Mouse (Mus musculus): ENCODE results near the gene Rexo4. TPM values are rescaled to one million over a fixed set of nuclear protein-coding genes. Genes with fewer than 3 reads are reported as not detected.

Gene Rexo4
- 6.8 and 7.4 TPM in 2 replicates for polyA plus RNA-seq (2012; rRNA removed)

GRCm38 (mm10) chr2:26963923-26964723, at the start of gene Rexo4:
Rexo4 (minus strand) TSS chr2:26964386.

GRCm38 (mm10) chr2:27009714-27010244, 45.6 kb upstream of the Rexo4 start, which contains the start of gene Cacfd1:
Cacfd1 (plus strand) TSS chr2:27009926.

GRCm38 (mm10) chr2:26973116-26973515, 8.9 kb upstream of the Rexo4 start, which contains the start of gene Adamts13:
Adamts13 (plus strand) TSS chr2:26973416.

GRCm38 (mm10) chr2:26933304-26934055, 30.7 kb downstream of the Rexo4 start, which contains the start of the genes Surf4 and Stkld1:
Surf4 (minus strand) TSS chr2:26933928.
Stkld1 (plus strand) TSS chr2:26934047.

GRCm38 (mm10) chr2:26915927-26916728, 48.1 kb downstream of the Rexo4 start, which contains the start of the genes Surf2 and Surf1:
Surf2 (plus strand) TSS chr2:26916367.
Surf1 (minus strand) TSS chr2:26916530.

GRCm38 (mm10) chr2:26910124-26910993, 53.8 kb downstream of the Rexo4 start, which contains the start of the genes Med22 and Rpl7a:
Med22 (minus strand) TSS chr2:26910677.
Rpl7a (plus strand) TSS chr2:26910764.

Other genes starting within 250 kb of the Rexo4 start
- gene Abo, start 99.4 kb downstream of the Rexo4 start, polyA plus RNA-seq (2012; rRNA removed) = 0.56 and 0.79 TPM in 2 replicates
- gene Surf6, start 61.5 kb downstream of the Rexo4 start, polyA plus RNA-seq (2012; rRNA removed) = 1.8 and 2.7 TPM in 2 replicates
- 17.2 and 18.7 TPM in 2 replicates for gene Med22, start 53.7 kb downstream of the Rexo4 start, polyA plus RNA-seq (2012; rRNA removed)
- 223 and 229 TPM in 2 replicates for gene Rpl7a, start 53.6 kb downstream of the Rexo4 start, polyA plus RNA-seq (2012; rRNA removed)
- 7.5 and 11.6 TPM in 2 replicates for gene Surf2, start 48.0 kb downstream of the Rexo4 start, polyA plus RNA-seq (2012; rRNA removed)
- 23.8 and 33.8 TPM in 2 replicates for gene Surf1, start 47.9 kb downstream of the Rexo4 start, polyA plus RNA-seq (2012; rRNA removed)
- gene Surf4, start 30.5 kb downstream of the Rexo4 start, polyA plus RNA-seq (2012; rRNA removed) = 98.7 and 211 TPM in 2 replicates
- gene Stkld1, start 30.3 kb downstream of the Rexo4 start, polyA plus RNA-seq (2012; rRNA removed) = not detected in 2 replicates
- 0.04 and 0.15 TPM in 2 replicates for gene Adamts13, start 9.0 kb upstream of the Rexo4 start, polyA plus RNA-seq (2012; rRNA removed)
- 40.8 and 44.4 TPM in 2 replicates for gene Cacfd1, start 45.5 kb upstream of the Rexo4 start, polyA plus RNA-seq (2012; rRNA removed)
- 3.8 and 4.3 TPM in 2 replicates for gene Slc2a6, start 63.6 kb upstream of the Rexo4 start, polyA plus RNA-seq (2012; rRNA removed)
- not detected in 2 replicates for gene Mymk, start 107.8 kb upstream of the Rexo4 start, polyA plus RNA-seq (2012; rRNA removed)
- 2.6 and 2.7 TPM in 2 replicates for gene Adamtsl2, start 115.0 kb upstream of the Rexo4 start, polyA plus RNA-seq (2012; rRNA removed)
- gene Fam163b, start 178.1 kb upstream of the Rexo4 start, polyA plus RNA-seq (2012; rRNA removed) = 0.02 TPM in 1 of 2 replicates, not detected in the other
- gene Dbh, start 200.8 kb upstream of the Rexo4 start, polyA plus RNA-seq (2012; rRNA removed) = 0.48 and 0.60 TPM in 2 replicates

All from stomach, adult 2 months (tissue).